Mouse (Mus musculus) layer of hippocampus, postnatal 10 days (tissue): ENCODE results near the gene Arhgef40. TPM values are rescaled to one million over a fixed set of nuclear protein-coding genes. Genes with fewer than 3 reads are reported as not detected.
A peak's percentile ranks its signal among the peaks of the same experiment; 100 is the strongest.

Experiments used
- DNase-seq, 2 experiments: peaks; one replicate each; pipeline ENCODE4 v3.0.0; 2021; ENCODE audit warnings: low spot score in 2 of 2
- long read RNA-seq: library from polyadenylated mRNA; stranded (forward); transcript quantifications from one replicate; pipeline ENCODE4 v2.0.0, GENCODE M21; 2023
- total RNA-seq, 2 experiments: library from RNA; stranded (reverse); gene quantifications; 2 replicates each; pipeline ENCODE4 v1.2.3; 2021

The Arhgef40 gene
- 10 to 100 TPM; 53.4 to 59.6 TPM for total RNA-seq
- long read RNA-seq, full-length matches to known transcripts = 2 of 25 reads
- long read RNA-seq, partial matches to known transcripts = 19 of 25 reads
- long read RNA-seq, other reads (novel, unspliced or antisense) = 4 of 25 reads

DNA sequence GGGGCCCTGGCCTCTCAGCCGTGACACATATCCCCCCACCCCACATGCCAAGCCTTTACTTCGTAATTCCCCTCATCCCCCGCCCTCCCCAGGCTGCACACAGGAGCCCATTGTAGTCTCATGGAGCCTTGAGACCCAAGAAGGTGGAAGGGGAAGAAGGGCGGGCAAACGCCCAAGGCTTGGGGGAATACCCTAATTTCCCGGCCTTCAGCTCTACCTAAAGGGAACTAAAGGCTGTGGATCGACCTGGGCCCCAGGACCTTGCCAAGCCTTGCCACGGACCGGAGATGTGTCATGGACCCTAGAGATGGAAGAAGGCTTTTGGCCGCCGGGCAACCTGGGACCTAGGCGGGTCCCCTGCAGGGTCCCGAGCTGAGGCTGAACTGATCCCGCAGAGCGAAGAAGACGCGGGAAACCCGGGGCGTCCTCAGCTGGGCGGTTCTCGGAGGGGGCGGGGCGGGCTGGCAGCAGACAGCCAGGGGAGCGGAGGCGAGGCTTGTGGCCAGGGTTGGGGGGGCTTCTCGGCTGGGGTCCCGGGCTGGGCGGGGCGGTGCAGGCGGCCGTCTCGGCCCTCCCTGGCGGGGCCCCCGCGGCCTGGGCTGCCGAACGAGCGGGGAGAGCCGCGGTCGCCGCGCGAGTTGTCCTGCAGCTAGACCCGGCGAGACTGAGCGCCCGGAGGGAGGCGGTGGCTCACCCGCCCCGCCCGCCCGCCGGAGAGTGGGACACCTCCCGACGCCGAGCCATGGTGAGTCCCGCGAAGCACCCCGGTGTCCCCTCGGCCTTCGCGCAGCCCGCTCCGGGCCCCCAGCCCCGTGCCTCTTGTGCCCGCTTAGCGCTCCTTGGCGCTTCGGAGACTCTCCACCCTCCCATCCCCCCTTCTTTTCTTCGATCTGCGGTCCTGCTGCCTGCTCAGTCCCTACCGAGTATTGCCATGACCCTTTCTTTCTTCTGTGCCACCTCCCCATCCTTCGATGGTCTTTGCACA lies at the start of gene Arhgef40:
Gene Arhgef40 (plus strand): TSS at position 473 of the 985 bp plus-strand sequence.
- DNase-seq = peak; percentile 81 to 88

DNA sequence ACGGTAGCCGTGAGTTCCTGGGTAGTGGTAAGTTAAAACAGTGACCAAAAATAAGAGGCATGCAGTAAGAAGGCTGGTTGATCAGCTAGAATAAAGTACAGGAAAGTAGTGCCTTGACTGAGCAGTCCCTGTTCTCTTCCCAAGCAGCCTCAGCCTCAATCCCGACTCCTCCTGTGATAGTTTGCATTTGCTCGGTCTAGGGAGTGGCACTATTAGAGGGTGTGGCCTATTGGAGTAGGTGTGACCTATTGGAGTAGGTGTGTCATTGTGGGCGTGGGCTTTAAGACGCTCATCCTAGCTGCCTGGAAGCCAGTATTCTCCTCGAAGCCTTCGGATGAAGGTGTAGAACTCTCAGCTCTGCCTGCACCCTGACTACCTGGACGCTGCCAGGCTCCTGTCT lies 45.5 kb upstream of the Arhgef40 start:
- no peak for DNase-seq

DNA sequence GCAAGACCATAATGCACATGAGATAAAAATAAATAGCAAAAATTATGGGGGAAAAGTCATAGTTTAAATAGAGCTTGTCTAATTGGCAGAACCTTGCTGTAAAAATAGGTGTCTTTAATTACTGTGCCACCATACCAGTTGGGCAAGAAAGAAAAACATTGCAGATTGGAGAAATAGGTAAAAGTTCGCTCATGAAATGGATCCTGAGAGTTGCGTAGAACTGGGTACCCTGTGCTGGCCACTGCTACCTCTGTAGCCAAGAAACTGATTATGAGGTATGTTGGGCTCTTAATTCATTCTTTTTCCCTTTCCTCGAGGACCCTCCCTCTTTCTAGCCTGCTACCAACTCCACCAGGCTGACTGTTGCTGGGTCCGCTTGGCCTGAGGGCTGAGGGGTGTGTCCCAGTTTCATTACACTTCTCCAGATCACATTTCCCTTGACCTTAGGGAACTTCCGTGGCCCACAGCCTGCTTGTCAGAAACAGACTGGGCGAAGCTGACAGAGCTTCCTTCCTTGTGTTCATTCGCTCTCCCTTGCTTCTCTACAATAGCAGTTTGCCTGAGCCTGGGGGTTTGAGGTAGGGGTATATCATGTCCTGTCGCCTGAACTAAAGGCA lies 43.5 kb upstream of the Arhgef40 start:
- DNase-seq = no peak

DNA sequence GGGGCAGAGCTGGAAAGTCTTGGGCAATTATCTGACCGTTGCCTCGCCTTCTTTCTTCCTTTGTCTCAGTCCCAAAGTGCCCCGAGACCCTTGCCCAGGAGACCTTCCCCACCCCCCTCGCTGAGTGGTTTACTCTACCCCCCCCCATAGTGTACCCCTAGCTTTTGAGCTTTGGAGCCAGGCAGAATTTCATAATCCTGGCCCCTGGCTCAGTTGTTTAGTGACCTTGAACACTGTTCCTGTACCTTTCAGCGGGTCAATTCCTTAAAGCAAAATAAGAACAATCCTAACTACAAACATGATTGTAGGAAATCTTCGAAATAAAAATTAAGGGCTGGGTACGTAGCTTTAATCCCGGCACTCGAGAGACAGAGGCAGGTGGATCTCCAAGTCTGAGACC lies 42.9 kb upstream of the Arhgef40 start:
- no peak for DNase-seq

DNA sequence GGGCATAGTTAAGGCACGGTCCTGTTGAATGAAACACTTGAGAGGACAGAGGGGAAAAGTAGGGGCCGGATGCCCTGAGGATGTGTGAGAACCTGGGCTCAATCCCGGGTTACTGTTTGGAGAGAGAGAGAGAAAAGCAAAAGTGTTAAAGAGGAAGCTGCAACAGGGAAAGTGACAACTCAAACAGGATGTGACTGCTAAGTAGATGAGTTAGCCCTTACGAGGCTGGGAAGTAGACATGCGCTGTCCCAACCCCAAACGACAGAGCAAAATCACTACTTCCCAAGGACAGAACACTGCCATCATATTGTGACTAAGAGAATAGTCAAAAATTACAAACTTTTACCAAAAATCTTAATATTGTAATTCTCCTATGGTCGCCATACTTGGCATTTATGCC lies 42.3 kb upstream of the Arhgef40 start:
- DNase-seq = no peak

DNA sequence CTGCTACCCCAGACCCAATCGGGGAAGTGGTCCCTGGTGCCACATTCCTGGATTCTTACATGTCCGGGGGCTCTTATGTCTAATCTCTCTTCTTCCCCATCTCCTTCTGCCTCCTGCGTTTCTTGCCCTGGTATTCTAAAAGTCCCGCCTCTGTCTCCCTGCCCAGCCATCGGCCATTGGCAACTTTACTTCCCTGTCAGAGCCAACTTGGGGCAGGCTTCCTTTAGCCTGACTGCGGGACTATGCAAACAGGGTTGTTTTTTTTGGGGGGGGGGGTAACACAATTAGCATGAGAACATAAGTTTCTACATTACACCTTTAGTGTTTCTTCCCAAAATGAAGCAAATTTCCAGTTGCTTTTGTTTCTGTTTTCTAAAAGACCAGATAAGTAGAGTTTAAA lies 41.2 kb upstream of the Arhgef40 start:
- no peak for DNase-seq

DNA sequence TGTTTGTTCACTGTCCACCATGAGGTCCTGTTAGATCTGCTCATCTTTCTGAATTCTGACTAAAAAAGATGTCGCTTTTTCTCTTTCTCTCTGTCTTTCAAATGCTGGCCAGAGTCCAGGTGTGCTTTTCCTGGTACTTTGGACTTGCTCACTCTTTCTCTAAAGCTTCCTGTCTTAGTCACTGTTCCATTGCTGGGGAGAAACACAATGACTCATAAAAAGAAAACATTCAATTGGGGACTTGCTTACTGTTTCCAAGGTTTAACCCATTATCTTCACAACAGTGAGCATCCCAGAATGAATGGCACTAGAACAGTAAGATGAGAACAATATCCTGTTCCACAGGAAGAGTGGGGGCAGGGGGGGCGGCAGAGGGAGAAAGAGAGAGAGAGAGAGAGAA lies 24.2 kb upstream of the Arhgef40 start:
- no peak for DNase-seq

DNA sequence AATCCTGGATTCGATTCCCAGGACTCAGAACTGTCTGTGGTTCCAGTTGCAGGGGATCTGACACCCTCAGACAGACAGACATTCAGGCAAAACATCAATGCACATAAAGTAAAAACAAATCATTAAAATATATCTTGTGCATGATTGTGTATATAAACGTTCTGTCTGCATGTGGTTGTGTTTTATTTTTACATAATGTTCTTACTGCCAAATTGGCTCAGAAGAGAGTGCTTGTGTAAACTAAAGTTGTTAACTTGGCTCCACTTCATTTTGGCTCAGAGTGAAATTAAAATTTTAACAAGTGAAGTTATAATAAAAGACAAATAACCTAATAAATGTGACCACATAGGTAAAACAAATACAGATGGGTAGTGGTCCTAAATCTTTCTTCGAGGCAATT lies 17.1 kb upstream of the Arhgef40 start:
- DNase-seq = no peak

DNA sequence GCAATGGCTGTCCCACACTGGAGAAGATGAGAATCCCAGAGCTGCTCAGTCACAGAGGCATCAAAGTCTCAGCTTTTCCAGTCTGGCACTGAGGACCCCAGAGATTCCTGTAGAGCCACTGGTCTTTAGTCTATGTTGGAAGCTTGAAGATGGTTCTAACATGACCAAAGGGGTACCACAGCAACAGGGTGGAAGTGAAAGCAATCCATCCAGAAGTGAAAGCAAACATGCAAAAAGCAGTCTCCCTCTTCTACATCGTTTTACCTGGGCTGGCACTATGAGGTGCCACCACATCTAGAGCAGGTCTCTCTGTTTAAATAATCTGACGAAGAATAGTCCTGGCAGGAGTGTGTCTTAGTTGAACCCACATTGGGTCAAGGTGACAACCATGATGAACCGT lies 5.3 kb upstream of the Arhgef40 start:
- DNase-seq = no peak

DNA sequence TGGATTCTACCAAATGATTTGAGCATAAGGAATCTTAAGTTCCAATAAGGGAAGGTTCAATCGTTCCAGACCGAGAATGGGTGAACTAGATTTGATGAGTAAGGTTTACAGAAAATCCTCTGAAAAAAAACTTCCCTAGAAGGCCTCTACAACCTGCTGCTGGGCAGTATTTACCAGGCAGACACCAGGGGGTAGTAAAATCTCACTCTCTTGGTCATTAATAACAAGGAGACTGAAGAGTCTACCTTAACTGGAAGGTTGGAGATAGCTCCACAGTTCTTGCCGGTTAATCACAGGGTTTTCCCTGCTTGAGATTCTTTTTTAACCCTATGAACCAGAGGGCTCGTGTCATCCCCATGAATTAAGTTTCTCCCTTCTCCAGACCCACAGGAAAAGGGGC lies 1.3 kb upstream of the Arhgef40 start:
- no peak for DNase-seq

DNA sequence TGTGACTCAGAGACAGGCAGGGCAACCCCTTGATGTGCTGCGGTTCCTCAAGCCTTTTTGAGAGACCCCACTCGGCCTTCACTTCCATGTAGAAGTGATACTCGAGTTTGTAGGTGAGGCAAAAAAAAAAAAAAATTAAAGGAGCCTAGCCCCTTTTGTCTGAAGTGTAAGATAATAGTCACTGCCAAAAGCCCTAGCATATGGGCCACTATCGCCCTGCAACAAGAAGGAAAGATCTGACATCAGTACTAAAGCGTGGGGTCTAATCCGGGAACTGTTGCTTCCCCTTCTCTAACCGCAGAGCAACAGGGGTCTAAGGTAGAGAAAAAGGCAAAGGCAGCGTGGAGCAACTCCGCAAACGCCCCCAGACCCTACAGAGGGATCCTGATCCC lies 668 bp upstream of the Arhgef40 start:
- no peak for DNase-seq

DNA sequence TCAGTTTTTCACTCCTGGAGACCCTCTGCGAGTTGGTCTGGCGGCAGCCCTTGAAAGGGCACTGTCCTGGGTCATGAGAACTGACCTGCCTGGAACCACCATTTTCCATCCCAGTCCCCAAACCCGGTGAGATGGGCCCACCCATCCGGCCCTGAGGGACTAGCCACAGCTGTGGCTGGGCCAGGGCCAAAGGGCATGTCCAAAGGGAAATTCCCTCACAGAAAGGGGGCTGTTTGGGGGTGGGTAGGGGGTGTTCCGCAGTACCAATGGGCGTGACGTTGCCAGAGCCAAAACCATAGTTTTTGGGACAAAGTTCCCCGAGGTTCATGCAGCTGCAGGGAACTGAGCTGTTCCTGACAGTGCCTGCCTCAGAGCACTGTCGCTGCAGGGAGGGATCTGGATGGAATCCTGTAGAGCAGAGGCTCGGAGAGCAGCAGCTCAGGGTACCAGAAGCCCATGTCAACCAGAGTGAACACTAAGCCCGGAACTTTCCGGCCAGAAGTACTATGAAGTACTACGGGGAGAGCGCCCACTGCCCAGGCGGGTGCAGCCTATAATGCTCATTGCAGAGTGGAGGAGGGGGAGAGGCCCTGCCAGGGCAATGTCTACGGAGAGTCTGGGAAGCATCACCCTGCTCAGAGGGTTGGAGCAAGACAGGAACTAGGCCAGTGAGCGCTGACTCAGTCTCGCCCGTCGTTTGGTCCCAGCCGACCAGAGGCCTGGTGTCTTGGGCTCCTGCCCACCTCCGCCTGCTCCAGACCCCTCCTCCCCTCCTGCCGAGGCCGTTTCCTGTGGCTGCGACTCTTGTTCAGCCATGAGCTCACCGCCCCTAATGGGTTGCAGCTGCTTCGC lies 1.0 kb downstream of the Arhgef40 start:
- DNase-seq = peak; percentile 74 to 81

DNA sequence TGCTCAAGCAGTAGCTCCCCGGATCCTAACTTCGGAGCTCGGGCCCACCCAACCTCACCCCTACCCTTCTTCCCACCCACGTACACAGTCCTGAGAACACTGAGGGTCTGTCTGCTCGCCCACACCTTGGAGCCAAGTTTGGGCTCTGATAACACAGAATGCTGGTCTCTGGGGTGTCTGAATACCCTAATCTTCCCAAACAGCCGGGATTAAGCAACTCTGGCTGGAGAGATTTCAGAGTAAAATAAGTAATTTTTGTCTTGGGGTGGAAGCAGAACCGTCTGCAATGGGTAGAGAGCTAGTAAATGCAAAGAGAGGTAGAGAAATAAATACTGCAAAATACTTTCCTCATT lies 1.6 kb downstream of the Arhgef40 start:
- DNase-seq = no peak

DNA sequence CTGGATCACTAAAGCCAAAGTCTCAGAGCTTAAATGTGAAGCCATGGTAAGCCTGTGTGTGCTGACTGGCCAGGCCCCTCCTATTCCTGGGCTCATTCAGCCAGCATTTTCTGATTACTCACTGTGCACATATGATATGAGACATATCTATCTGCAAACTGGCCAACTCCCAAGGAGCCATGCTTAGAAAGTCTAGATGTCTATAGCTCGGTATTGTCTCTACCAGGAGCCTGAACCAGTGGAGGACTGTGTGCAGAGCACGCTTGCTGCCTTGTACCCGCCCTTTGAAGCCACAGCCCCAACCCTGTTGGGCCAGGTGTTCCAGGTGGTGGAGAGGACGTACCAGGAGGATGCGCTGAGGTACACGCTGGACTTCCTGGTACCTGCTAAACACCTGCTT lies 2.7 kb downstream of the Arhgef40 start:
- DNase-seq = no peak

DNA sequence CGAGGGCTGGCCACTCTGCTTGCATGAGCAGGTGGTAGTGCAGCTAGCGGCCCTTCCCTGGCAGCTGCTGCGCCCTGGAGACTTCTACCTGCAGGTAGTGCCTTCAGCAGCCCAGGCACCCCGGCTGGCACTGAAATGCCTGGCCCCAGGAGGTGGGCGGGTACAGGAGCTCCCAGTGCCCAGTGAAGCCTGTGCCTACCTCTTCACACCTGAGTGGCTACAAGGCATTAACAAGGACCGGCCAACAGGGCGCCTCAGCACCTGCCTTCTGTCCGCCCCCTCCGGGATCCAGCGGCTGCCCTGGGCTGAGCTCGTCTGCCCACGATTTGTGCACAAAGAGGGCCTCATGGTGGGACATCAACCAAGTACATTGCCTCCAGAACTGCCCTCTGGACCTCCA lies 4.2 kb downstream of the Arhgef40 start:
- no peak for DNase-seq

DNA sequence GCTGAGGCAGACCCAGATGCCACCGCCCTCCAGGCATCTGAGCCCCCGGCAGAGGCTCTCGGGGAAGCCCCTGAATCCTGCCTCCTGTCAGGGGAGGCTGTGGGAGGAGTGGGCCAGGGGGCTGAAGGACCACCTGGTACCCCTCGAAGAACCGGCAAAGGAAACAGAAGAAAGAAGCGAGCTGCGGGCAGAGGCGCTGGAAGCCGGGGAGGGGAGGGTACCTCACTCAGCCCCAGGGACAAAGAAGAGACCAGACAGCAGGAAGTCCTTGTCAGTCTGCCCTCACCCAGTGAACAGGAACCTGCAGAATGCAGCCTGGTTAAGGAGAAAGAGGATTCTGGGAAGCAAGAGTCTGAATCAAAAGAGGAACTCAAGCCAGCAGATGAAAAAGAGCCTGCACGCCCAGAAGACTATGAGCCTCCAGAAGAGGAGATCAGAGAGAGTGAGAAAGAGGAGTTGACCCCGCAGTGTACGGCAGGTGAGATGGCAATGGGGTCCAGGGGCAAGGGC lies 5.0 kb downstream of the Arhgef40 start:
- no peak for DNase-seq

DNA sequence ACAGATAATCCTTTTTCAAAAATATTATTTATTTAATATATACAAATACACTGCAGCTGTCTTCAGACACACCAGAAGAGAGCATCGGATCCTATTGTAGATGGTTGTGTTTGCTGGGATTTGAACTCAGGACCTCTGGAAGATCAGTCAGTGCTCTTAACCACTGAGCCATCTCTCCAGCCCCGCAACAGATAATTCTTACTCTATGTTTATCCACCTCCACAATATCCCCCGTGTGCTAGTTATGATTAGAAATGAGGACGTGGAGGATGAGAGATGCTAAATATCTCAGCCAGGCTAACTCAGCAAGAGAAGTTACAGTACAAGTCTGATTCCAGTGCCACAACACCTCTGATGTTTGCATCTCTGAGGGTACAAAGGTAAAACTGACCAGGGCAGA lies 9.9 kb downstream of the Arhgef40 start:
- DNase-seq = no peak

DNA sequence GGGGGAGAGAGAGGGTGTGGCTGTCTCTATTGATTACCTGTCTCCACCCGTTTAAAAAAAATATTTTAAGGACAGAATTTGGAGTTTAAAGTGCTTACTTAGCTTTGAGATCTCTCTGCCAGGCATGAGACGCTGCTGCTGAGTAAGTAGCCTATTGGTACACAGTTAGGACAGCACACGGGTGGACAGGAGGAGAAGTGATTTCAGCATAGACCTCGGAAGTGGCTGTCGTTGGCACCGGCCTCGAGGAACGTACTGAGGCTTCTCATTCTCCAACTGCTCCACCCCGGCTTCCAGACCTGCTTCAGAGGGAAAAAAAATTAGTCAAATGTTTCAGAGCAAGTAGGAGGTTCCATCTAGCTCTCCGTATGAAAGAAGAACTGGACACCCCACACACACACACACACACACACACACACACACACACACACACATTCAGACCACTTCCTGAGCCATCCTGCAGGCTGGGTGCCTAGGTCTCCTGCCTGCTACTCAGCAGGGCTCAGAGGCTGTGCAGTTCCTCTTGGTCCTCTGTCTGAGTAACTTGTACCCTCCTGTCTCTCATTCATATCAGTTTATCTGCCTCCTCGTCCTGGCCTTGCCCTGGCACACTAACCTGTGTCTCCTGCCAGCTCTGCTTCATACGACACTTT lies 10.8 kb downstream of the Arhgef40 start:
- no peak for DNase-seq

DNA sequence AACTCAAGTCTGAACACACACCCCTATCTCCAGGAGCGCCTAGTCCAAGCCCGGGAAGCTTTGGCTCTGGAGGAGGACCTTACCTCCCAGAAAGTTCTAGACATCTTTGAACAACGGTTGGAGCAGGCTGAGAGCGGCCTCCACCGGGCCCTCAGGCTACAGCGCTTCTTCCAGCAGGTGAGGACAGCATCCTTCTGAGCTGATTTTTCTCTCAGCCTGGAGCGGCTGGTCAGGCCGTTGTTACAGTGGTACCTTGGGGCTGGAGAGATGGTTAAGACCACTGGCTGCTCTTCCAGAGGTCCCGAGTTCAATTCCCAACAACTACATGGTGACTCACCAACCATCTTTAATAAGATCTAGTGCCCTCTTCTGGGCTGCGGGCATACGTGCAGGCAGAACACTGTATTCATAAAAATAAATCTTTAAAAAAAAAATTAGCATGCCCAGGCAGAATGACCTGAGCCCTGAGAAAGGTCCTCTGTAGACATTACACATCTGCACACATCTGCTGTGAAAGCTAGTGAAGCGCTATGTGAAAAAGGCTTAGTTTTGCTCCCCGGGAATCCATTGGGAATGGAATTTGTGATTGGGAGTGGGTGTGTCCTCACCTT lies 11.8 kb downstream of the Arhgef40 start:
- DNase-seq = no peak

DNA sequence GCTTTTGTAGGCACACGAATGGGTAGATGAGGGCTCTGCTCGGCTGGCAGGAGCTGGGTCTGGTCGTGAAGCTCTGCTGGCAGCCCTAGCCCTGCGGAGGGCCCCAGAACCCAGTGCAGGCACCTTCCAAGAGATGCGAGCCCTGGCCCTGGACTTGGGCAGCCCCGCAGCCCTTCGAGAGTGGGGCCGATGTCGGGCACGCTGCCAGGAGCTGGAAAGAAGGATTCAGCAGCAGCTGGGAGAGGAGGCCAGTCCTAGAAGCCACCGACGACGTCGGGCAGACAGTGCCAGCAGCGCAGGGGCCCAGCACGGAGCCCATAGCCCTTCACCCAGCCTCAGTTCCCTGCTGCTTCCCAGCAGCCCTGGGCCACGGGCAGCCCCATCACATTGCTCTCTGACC lies 12.3 kb downstream of the Arhgef40 start:
- DNase-seq = peak in 1 of 2 experiments; percentile 47
